Mouse (Mus musculus): Measurements from ENCODE around the gene Pcnx.

The Pcnx gene

GRCm38 (mm10) chr12:81907741-81908357, 48.0 kb downstream of the Pcnx start:
- DNase-seq, result no peak

GRCm38 (mm10) chr12:81910439-81910838, 50.6 kb downstream of the Pcnx start:
- no peak for DNase-seq

- peak; percentile 76 for DNase-seq
Measured at GRCm38 (mm10) chr12:81915176-81915950, 55.5 kb downstream of the Pcnx start.

- DNase-seq, result no peak
Measured at GRCm38 (mm10) chr12:81918346-81918745, 58.5 kb downstream of the Pcnx start.

GRCm38 (mm10) chr12:81918886-81919285, 59.1 kb downstream of the Pcnx start:
- no peak for DNase-seq

- no peak for DNase-seq
Measured at GRCm38 (mm10) chr12:81920027-81920426, 60.2 kb downstream of the Pcnx start.

- DNase-seq, result no peak
Measured at GRCm38 (mm10) chr12:81920614-81921013, 60.8 kb downstream of the Pcnx start.

- no peak for DNase-seq
Measured at GRCm38 (mm10) chr12:81921785-81922184, 62.0 kb downstream of the Pcnx start.

- no peak for DNase-seq
Measured at GRCm38 (mm10) chr12:81922838-81923237, 63.0 kb downstream of the Pcnx start.

- DNase-seq, result no peak
Measured at GRCm38 (mm10) chr12:81927163-81927562, 67.3 kb downstream of the Pcnx start.

GRCm38 (mm10) chr12:81927643-81928381, 68.0 kb downstream of the Pcnx start:
- no peak for DNase-seq

GRCm38 (mm10) chr12:81928382-81928770, 68.6 kb downstream of the Pcnx start:
- DNase-seq, result no peak

- no peak for DNase-seq
Measured at GRCm38 (mm10) chr12:81932015-81932414, 72.2 kb downstream of the Pcnx start.

GRCm38 (mm10) chr12:81933430-81933829, 73.6 kb downstream of the Pcnx start:
- no peak for DNase-seq

- DNase-seq, result no peak
Measured at GRCm38 (mm10) chr12:81934510-81934909, 74.7 kb downstream of the Pcnx start.

GRCm38 (mm10) chr12:81936066-81936465, 76.2 kb downstream of the Pcnx start:
- no peak for DNase-seq

- no peak for DNase-seq
Measured at GRCm38 (mm10) chr12:81941191-81941590, 81.4 kb downstream of the Pcnx start.

GRCm38 (mm10) chr12:81943331-81944062, 83.7 kb downstream of the Pcnx start:
- DNase-seq, result no peak

- no peak for DNase-seq
Measured at GRCm38 (mm10) chr12:81949026-81949425, 89.2 kb downstream of the Pcnx start.

- DNase-seq, result no peak
Measured at GRCm38 (mm10) chr12:81950016-81950415, 90.2 kb downstream of the Pcnx start.

- DNase-seq, result no peak
Measured at GRCm38 (mm10) chr12:81958351-81958750, 98.5 kb downstream of the Pcnx start.

- no peak for DNase-seq
Measured at GRCm38 (mm10) chr12:81965416-81965815, 105.6 kb downstream of the Pcnx start.
